Mouse (Mus musculus) liver, embryonic 12.5 days (tissue): ENCODE measurements around the gene Sike1. TPM values are rescaled to one million over a fixed set of nuclear protein-coding genes. Genes with fewer than 3 reads are reported as not detected.
A peak's percentile ranks its signal among the peaks of the same experiment; 100 is the strongest.

ENCODE experiments used
- ATAC-seq: fragments of 200-750 bp; cut with Nextera tagmentation; 2 replicates; pipeline ENCODE4 v1.8.0; 2017; ENCODE audit warnings: moderate number of reproducible peaks, mild to moderate bottlenecking, moderate library complexity
- H3K27ac ChIP-seq: fragments of 300-500 bp; sonication (generic); 2 replicates; pipeline ENCODE4 v1.5.1; 2016; ENCODE audit warnings: mild to moderate bottlenecking
- H3K27me3 ChIP-seq: fragments of 300-500 bp; sonication (generic); replicated peaks from 2 replicates; pipeline ENCODE4 v1.6.1; 2016; ENCODE audit warnings: mild to moderate bottlenecking, moderate library complexity
- H3K36me3 ChIP-seq: fragments of 300-500 bp; sonication (generic); 2 replicates; pipeline ENCODE4 v1.6.1; 2016; ENCODE audit warnings: mild to moderate bottlenecking, moderate library complexity
- H3K4me1 ChIP-seq: fragments of 300-500 bp; sonication (generic); 2 replicates; pipeline ENCODE4 v1.6.1; 2016
- H3K4me2 ChIP-seq: fragments of 300-500 bp; sonication (generic); 2 replicates; pipeline ENCODE4 v1.6.1; 2016; ENCODE audit warnings: mild to moderate bottlenecking, moderate library complexity
- H3K4me3 ChIP-seq: fragments of 300-500 bp; sonication (generic); 2 replicates; pipeline ENCODE4 v1.5.1; 2016; ENCODE audit warnings: mild to moderate bottlenecking, moderate library complexity
- H3K9ac ChIP-seq: fragments of 300-500 bp; sonication (generic); 2 replicates; pipeline ENCODE4 v1.6.1; 2016; ENCODE audit warnings: mild to moderate bottlenecking, moderate library complexity
- H3K9me3 ChIP-seq: fragments of 300-500 bp; sonication (generic); replicated peaks from 2 replicates; pipeline ENCODE4 v1.6.1; 2016; ENCODE audit warnings: mild to moderate bottlenecking, moderate library complexity
- WGBS: fragments of 180-500 bp; shearing (Covaris S2); methylation state at CpG from one replicate; pipeline ENCODE4 v1.1.7; 2016; ENCODE audit not compliant: insufficient replicate concordance; 5-methylcytosine and 5-hydroxymethylcytosine counted together
- polyA plus RNA-seq: library from polyadenylated mRNA; unstranded; fragments of >200 nt; fragmentation: Nextera tagmentation; extraction: Ambion mirVana; gene quantifications from 2 replicates; pipeline ENCODE4 v1.2.1, GENCODE M21; 2016

Gene Sike1
- 21.5 and 21.6 TPM in 2 replicates for polyA plus RNA-seq

- Histone ChIP-seq H3K9ac (peak within 1 kb of the TSS; percentile 71), H3K27me3 (no peaks in the 10 kb centered on the region), H3K4me3 (peak within 1 kb of the TSS; percentile 70), H3K4me2 (peak within 1 kb of the TSS; percentile 67), H3K4me1 (peaks cover 20% of the 10 kb centered on the region), H3K36me3 (peaks cover 27% of the 10 kb centered on the region), H3K9me3 (0 out of 2 replicates have a peak, but pooled peaks cover 4% of the 10 kb centered on the region), H3K27ac (peak within 1 kb of the TSS; percentile 92)
- peak; percentile 98 for ATAC-seq
- under 1% methylated on average over 56 of the region's 60 CpGs for WGBS
Observed at GRCm38 (mm10) chr3:102995605-102996321, at the start of gene Sike1. Gene Sike1 (plus strand): TSS chr3:102995708.

- Histone ChIP-seq H3K9me3 (no peaks in the 10 kb centered on the region), H3K36me3 (no peaks in the 10 kb centered on the region), H3K27me3 (no peaks in the 10 kb centered on the region), H3K4me1 (no peaks in the 10 kb centered on the region), H3K4me2 (no peak overlapping the region), H3K4me3 (no peak overlapping the region), H3K9ac (no peak overlapping the region), H3K27ac (no peak overlapping the region)
- no peak for ATAC-seq
- 59% methylated on average over 3 of the region's 3 CpGs for WGBS
Observed at GRCm38 (mm10) chr3:102946312-102946711, 49.2 kb upstream of the Sike1 start.

- no peak overlapping the region for H3K4me2 ChIP-seq
- H3K4me1 ChIP-seq, result no peaks in the 10 kb centered on the region
- H3K9me3 ChIP-seq, result no peaks in the 10 kb centered on the region
- no peak for ATAC-seq
- no peak overlapping the region for H3K9ac ChIP-seq
- no peak overlapping the region for H3K27ac ChIP-seq
- 55% methylated on average over 5 of the region's 5 CpGs for WGBS
- H3K36me3 ChIP-seq, result no peaks in the 10 kb centered on the region
- H3K4me3 ChIP-seq, result no peak overlapping the region
- H3K27me3 ChIP-seq, result no peaks in the 10 kb centered on the region
Observed at GRCm38 (mm10) chr3:102946861-102947260, 48.6 kb upstream of the Sike1 start.

- no peak for ATAC-seq
- no peak overlapping the region for H3K9ac ChIP-seq
- no peaks in the 10 kb centered on the region for H3K4me1 ChIP-seq
- 78% methylated on average over 12 of the region's 12 CpGs for WGBS
- H3K4me3 ChIP-seq, result no peak overlapping the region
- no peaks in the 10 kb centered on the region for H3K27me3 ChIP-seq
- no peak overlapping the region for H3K4me2 ChIP-seq
- no peaks in the 10 kb centered on the region for H3K9me3 ChIP-seq
- H3K36me3 ChIP-seq, result no peaks in the 10 kb centered on the region
- no peak overlapping the region for H3K27ac ChIP-seq
Observed at GRCm38 (mm10) chr3:102954476-102954875, 41.0 kb upstream of the Sike1 start.

- no peaks in the 10 kb centered on the region for H3K4me1 ChIP-seq
- H3K9ac ChIP-seq, result no peak overlapping the region
- no peak for ATAC-seq
- H3K36me3 ChIP-seq, result no peaks in the 10 kb centered on the region
- no peaks in the 10 kb centered on the region for H3K27me3 ChIP-seq
- H3K4me3 ChIP-seq, result no peak overlapping the region
- H3K4me2 ChIP-seq, result no peak overlapping the region
- H3K27ac ChIP-seq, result no peak overlapping the region
- H3K9me3 ChIP-seq, result no peaks in the 10 kb centered on the region
- 73% methylated on average over 3 of the region's 3 CpGs for WGBS
Observed at GRCm38 (mm10) chr3:102955143-102955542, 40.4 kb upstream of the Sike1 start.

GRCm38 (mm10) chr3:102955596-102955995, 39.9 kb upstream of the Sike1 start:
- H3K4me3 ChIP-seq, result no peak overlapping the region
- H3K36me3 ChIP-seq, result no peaks in the 10 kb centered on the region
- H3K27me3 ChIP-seq, result no peaks in the 10 kb centered on the region
- no peaks in the 10 kb centered on the region for H3K9me3 ChIP-seq
- no peak overlapping the region for H3K9ac ChIP-seq
- H3K4me1 ChIP-seq, result no peaks in the 10 kb centered on the region
- no peak for ATAC-seq
- no peak overlapping the region for H3K4me2 ChIP-seq
- H3K27ac ChIP-seq, result no peak overlapping the region
- whole genome bisulfite sequencing, result 30% methylated on average over 3 of the region's 3 CpGs

GRCm38 (mm10) chr3:102964033-102964432, 31.5 kb upstream of the Sike1 start, which contains the start of gene Nr1h5:
Gene Nr1h5 (minus strand): TSS chr3:102964133.
- 38% methylated on average over 3 of the region's 3 CpGs for WGBS
- Histone ChIP-seq H3K4me2 (no peak within 1 kb of the TSS), H3K27ac (no peak within 1 kb of the TSS), H3K4me3 (no peak within 1 kb of the TSS), H3K9ac (no peak within 1 kb of the TSS), H3K4me1 (no peaks in the 10 kb centered on the region), H3K27me3 (no peaks in the 10 kb centered on the region), H3K9me3 (no peaks in the 10 kb centered on the region), H3K36me3 (no peaks in the 10 kb centered on the region)
- no peak for ATAC-seq

- no peak overlapping the region for H3K4me3 ChIP-seq
- WGBS, result 71% methylated on average over 9 of the region's 9 CpGs
- no peaks in the 10 kb centered on the region for H3K4me1 ChIP-seq
- ATAC-seq, result no peak
- H3K36me3 ChIP-seq, result no peaks in the 10 kb centered on the region
- H3K4me2 ChIP-seq, result no peak overlapping the region
- H3K27ac ChIP-seq, result no peak overlapping the region
- no peaks in the 10 kb centered on the region for H3K27me3 ChIP-seq
- H3K9me3 ChIP-seq, result no peaks in the 10 kb centered on the region
- H3K9ac ChIP-seq, result no peak overlapping the region
Observed at GRCm38 (mm10) chr3:102970067-102970466, 25.4 kb upstream of the Sike1 start.

- H3K27me3 ChIP-seq, result no peaks in the 10 kb centered on the region
- no peak overlapping the region for H3K9ac ChIP-seq
- WGBS, result 69% methylated on average over 3 of the region's 3 CpGs
- ATAC-seq, result no peak
- no peak overlapping the region for H3K4me2 ChIP-seq
- H3K4me1 ChIP-seq, result no peaks in the 10 kb centered on the region
- no peaks in the 10 kb centered on the region for H3K36me3 ChIP-seq
- H3K27ac ChIP-seq, result no peak overlapping the region
- no peak overlapping the region for H3K4me3 ChIP-seq
- H3K9me3 ChIP-seq, result no peaks in the 10 kb centered on the region
Observed at GRCm38 (mm10) chr3:102970508-102970907, 25.0 kb upstream of the Sike1 start.

- no peaks in the 10 kb centered on the region for H3K9me3 ChIP-seq
- 61% methylated on average over 4 of the region's 4 CpGs for WGBS
- no peaks in the 10 kb centered on the region for H3K36me3 ChIP-seq
Observed at GRCm38 (mm10) chr3:102976906-102977305, 18.6 kb upstream of the Sike1 start.

GRCm38 (mm10) chr3:102979550-102980348, 15.8 kb upstream of the Sike1 start:
- no peaks in the 10 kb centered on the region for H3K27me3 ChIP-seq
- WGBS, result 52% methylated on average over 10 of the region's 10 CpGs
- no peak overlapping the region for H3K9ac ChIP-seq
- no peaks in the 10 kb centered on the region for H3K4me1 ChIP-seq
- no peaks in the 10 kb centered on the region for H3K9me3 ChIP-seq
- no peaks in the 10 kb centered on the region for H3K36me3 ChIP-seq
- ATAC-seq, result no peak
- H3K4me3 ChIP-seq, result no peak overlapping the region
- no peak overlapping the region for H3K4me2 ChIP-seq
- H3K27ac ChIP-seq, result no peak overlapping the region

More at GRCm38 (mm10) chr3:102976906-102977305, 18.6 kb upstream of the Sike1 start:
- Histone ChIP-seq H3K9ac (no peak overlapping the region), H3K4me2 (no peak overlapping the region), H3K4me1 (no peaks in the 10 kb centered on the region), H3K27me3 (no peaks in the 10 kb centered on the region), H3K4me3 (no peak overlapping the region), H3K27ac (no peak overlapping the region)
- ATAC-seq, result no peak

- H3K27me3 ChIP-seq, result no peaks in the 10 kb centered on the region
- no peak overlapping the region for H3K27ac ChIP-seq
- no peak for ATAC-seq
- no peak overlapping the region for H3K4me3 ChIP-seq
- H3K4me1 ChIP-seq, result no peaks in the 10 kb centered on the region
- no peak overlapping the region for H3K9ac ChIP-seq
- H3K4me2 ChIP-seq, result no peak overlapping the region
- no peaks in the 10 kb centered on the region for H3K36me3 ChIP-seq
- no peaks in the 10 kb centered on the region for H3K9me3 ChIP-seq
- 54% methylated on average over 3 of the region's 3 CpGs for WGBS
Observed at GRCm38 (mm10) chr3:102980349-102980736, 15.2 kb upstream of the Sike1 start.
